Mouse (Mus musculus) left cerebral cortex, postnatal 10 days (tissue): ENCODE measurements around the gene Tcf19. TPM values are rescaled to one million over a fixed set of nuclear protein-coding genes. Genes with fewer than 3 reads are reported as not detected.

Experiments used
- DNase-seq, 2 experiments: peaks; one replicate each; pipeline ENCODE4 v3.0.0; 2021 to 2022; ENCODE audit warnings: low spot score in 2 of 2, mixed read lengths in 1 of 2; ENCODE audit errors: extremely low spot score in 1 of 2
- intact Hi-C: fragments of 180-260 bp; cut with DNase I; formaldehyde crosslinking; loops from one replicate; pipeline ENCODE4 v1.15.1; 2025
- total RNA-seq, 2 experiments: library from RNA; stranded (reverse); gene quantifications; 2 replicates each; pipeline ENCODE4 v1.2.3; 2021

Gene Tcf19
- 1 to 10 TPM; 5.7 to 8.5 TPM for total RNA-seq

- DNase-seq: peak; percentile 94 to 98
- intact Hi-C loops: no loop called here
Observed at GRCm38 (mm10) chr17:35516652-35517500, at the start of gene Tcf19, which contains the start of gene Cchcr1. Gene Tcf19 (minus strand): TSS chr17:35516824. Gene Cchcr1 (plus strand): TSS chr17:35517100.

DNA sequence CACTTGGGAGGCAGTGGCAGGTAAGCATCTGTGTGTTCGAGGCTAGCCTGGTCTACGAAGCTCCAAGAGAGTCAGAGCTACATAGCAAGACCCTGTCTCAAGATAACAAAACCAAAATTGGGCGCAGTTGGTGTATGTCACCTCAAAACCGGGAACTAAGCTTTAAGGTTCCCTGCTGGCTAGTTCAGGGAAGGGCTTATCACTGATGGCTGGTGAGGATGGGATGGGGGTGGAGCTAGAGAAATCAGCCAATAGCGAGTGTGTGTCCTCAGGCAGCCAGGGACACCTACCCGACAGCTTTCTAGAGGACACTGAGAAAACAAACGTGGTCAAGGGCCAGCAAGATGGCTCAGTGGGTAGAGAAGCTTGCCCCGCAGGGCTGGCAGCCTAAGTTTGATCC, 41.6 kb upstream of the Tcf19 start:
- intact Hi-C loops: no loop called here
- DNase-seq: no peak

- DNase-seq: no peak
- intact Hi-C loops: no loop called here
Observed at GRCm38 (mm10) chr17:35557351-35557750, 40.7 kb upstream of the Tcf19 start.

GRCm38 (mm10) chr17:35556812-35557211, 40.2 kb upstream of the Tcf19 start:
- intact Hi-C loops: no loop called here
- peak in 1 of 2 experiments; percentile 68 for DNase-seq

DNA sequence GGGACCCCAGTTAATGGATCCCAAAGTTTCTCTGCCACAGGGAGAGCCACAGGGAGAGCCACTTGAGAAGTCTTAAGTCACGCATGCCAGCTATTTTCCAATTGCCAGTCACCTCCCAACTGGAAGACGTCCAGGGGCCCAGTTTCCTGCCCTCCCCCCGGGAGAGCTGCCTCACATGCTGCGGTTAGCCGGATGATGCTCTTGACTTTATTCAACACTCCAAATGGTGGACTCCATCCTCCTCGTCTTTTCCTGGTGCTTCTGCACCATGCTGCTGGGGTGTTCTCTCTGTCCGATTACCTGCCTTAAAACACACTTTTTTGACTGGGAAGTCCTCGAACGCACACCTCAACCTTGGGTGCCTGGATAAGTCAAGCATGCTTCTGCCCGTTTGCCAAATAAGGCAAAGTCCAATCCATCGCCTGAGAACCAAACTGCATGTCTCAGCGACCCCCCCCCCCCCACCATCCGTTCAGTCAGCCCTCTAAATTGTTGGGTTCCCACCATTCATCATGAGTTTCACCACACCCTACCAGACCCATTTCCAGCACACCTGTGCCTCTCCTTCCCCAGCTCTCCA, 39.7 kb upstream of the Tcf19 start:
- intact Hi-C loops: no loop called here
- no peak for DNase-seq

DNA sequence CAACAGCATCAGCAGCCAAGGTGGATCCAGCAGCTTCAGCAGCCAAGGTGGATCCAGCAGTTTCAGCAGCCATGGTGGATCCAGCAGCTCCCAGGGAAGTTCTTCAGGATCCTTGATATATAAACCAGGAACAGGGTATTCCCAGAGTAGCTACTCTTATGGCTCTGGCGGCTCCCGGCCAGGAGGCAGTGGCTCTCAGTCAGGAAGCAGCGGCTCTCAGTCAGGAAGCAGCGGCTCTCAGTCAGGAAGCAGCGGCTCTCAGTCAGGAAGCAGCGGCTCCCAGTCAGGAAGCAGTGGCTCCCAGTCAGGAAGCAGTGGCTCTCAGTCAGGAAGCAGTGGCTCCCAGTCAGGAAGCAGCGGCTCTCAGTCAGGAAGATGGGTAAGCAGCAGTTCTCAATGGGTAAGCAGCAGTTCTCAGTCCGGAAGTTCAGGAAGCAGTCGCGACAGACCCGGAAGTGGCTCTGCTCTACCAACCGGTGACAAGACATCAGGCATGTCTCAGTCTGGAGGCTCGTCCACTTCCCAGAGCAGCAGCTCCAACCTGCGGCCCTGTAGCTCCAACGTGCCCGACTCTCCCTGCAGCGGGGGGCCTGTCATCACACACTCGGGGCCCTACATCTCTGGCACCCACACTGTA, 38.3 kb upstream of the Tcf19 start:
- DNase-seq: no peak
- intact Hi-C loops: no loop called here

- no peak for DNase-seq
- intact Hi-C loops: no loop called here
Observed at GRCm38 (mm10) chr17:35554321-35554720, 37.7 kb upstream of the Tcf19 start.

DNA sequence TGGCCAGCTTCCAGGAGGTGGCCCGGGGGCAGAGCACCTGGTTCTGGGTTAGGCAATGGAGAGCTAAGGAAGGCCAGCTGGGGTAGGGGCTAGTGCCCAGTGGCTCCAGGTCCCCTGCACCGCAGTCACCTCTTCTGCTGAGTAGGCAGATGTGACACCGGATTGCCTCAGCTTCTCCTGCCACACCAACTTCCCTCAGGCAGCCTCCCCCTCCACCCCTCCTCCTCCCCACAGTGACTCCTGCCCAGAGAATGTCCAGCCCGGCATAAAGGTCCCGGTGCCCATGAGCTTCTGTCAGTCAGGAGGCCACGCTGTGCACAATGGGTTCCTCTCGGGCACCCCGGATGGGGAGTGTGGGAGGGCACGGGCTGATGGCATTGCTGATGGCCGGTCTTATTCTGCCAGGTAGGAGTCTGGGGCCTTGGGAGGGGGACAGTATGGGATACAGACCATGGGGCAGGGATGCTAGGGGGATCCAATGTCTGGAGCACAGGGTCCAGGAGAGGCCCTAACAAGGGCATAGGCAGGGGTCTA, 35.3 kb upstream of the Tcf19 start, which contains the start of gene Cdsn:
TSS of gene Cdsn (plus strand) at position 248 of the 534 bp plus-strand sequence.
- no peak for DNase-seq
- intact Hi-C loops: no loop called here

DNA sequence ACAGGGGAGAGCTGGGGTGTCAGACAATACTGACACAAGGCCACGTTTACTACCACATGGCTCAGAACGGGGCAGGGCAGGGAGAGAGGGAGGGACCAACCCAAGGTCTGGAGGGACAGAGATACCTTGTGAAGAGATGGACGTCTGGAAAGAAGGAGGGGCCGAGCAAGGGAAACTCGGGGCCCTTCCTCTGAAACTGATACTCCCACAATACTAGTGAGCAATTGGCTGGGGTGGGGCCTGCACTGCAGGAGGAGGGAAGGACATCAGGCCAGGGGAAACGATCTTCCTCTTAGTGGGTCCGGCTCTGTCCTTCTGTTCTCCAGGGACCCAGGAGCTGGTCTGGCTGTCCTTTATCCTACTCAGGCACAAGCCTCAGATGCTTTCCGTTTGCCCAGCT, 34.2 kb upstream of the Tcf19 start:
- intact Hi-C loops: no loop called here
- DNase-seq: no peak

GRCm38 (mm10) chr17:35550143-35550494, 33.5 kb upstream of the Tcf19 start:
- intact Hi-C loops: no loop called here
- DNase-seq: no peak

- peak; percentile 59 to 89 for DNase-seq
- intact Hi-C loops: no loop called here
Observed at GRCm38 (mm10) chr17:35549437-35550142, 33.0 kb upstream of the Tcf19 start.

DNA sequence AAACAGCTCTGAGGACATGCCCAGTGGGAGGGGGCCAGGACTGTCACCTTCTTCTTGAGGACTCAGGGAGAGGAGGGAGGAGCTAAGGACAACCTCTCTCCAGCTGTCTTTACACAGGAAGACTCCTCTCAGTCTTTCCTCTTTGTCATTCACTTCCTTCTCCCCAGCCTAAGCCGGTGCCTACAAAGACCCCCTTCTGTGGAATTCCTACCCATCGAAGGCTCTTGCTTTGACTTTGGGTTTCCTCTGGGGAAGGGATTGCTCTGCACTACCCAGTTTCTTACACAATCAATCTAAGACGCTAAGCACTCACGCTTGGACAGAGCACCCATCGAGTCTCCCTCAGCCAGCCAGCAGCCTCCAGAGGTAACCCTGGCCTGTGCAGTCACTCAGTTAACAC, 32.0 kb upstream of the Tcf19 start:
- intact Hi-C loops: no loop called here
- no peak for DNase-seq

- intact Hi-C loops: no loop called here
- DNase-seq: no peak
Observed at GRCm38 (mm10) chr17:35547465-35547864, 30.8 kb upstream of the Tcf19 start.

DNA sequence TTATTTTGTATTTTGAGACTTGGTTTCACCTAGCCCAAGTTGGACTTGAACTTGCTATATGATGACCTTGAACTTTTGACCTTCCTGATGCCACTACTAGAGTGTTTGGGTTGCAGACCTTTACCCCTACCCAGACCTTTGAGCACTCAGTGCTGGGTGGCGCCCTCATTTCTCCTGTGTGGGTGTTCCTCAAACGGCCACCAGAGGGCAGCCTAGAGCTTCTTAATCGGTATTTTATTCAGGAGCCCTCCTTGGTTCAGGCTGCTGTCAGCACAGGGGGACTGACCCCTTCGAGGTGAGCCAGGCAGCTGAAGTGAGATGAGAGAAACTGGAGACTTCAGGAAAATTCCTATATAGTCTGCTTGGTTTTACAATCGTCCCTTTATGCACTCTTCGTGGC, 28.1 kb upstream of the Tcf19 start:
- intact Hi-C loops: no loop called here
- DNase-seq: peak in 1 of 2 experiments; percentile 44

DNA sequence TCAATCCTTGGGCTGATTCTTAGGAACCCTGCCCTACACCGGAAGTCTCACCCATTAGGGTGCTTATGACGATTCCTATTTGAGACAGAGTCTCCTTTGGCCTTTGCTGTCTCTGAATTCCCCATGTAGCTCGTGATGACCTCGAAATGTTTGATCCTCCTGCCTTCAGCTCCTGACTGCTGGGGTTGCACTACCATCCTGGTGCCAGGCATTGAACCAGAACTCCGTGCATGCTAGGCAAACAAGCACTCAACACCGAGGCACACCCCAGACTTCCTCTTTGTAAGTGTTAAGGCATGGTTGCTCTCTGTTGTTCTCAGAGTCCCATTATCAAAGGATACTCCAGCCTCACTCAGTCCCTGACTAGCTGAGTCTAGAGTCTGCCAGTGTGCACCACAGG, 27.4 kb upstream of the Tcf19 start:
- DNase-seq: no peak
- intact Hi-C loops: no loop called here

DNA sequence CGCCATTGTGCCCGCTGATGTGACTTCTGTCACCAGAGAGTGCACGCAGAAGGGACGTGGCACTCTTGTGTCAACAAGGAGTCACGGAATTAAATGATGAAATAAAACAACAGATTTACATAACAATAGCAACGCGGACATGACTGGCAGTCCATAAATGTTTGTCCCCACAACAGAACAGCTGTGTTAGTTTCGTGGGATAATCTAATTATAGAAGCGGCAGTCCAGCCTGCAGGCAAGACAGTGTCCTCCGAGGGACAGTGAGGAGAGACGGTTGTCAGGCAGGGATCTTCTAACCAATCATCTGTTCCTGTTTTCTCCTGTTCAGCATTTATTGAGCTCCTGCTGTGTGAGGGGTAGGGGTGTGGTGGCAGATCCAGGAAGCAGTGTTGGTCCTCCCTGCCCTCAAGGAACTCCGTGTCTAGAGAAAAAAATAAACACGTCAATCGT, 26.8 kb upstream of the Tcf19 start:
- intact Hi-C loops: no loop called here
- no peak for DNase-seq

GRCm38 (mm10) chr17:35542761-35543411, 26.3 kb upstream of the Tcf19 start:
- DNase-seq: no peak
- intact Hi-C loops: no loop called here

- intact Hi-C loops: no loop called here
- DNase-seq: no peak
Observed at GRCm38 (mm10) chr17:35539540-35539939, 22.9 kb upstream of the Tcf19 start.

DNA sequence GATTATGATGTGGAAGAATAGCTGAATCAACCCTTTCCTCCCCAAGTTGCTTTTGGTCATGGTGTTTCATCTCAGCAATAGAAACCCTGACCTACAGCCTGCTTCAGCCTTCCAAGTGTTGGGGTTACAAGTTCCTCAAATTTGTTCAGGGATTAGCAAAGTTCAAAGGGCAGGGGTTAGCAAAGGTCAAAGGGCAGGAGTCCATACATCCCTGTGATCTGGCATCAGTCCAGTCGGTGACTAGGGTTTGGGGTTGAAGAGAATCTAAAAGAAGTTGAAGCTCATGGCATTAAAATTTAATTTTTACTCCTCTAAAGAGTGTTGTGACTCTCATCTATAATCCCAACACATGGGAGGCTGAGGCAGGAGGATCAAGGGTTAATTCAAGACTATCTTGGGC, 21.9 kb upstream of the Tcf19 start:
- intact Hi-C loops: no loop called here
- no peak for DNase-seq
